Mouse (Mus musculus): ENCODE results near the gene Nrip1.

DNA sequence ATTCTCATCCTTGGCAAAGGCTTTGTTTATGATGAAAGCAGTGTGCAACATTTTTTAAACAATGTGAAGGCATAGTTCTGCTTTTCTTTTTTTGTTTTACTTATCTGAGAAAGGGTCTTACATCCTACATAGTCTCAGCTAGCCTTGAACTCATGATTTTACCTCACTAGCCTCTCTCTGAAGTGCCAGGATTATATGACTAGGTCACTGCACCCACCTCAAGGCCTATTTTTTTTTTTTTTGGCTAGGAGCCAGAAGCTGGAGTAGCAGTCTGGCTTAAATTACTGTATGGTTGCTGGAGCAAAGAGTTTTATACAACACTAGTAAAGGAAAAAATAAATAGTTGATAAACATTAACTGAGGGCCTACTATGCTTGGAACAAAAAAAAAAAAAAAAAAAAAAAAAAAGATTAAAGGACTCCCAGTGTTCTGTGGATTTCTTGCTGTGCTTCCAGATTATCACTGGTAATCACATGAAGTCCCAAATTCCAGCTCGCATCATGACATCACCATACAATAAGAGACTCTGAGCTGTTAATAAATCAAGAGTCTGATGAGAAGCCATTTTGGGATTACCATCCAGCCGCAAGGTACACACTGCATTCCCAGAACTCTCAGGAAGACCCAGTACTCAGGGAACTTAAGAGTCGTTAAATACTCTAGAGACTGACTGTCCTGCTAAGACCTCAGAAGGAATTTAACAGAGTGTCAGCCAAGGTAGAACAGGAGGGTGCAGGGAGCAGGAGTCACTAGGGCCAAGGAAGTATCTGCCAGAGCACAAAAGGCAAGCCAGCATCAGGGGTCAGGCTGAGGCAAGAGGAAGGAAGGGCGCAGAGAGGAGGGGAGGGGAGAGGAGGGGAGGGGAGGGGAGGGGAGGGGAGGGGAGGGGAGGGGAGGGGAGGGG, 49.0 kb downstream of the Nrip1 start:
- TF ChIP-seq POLR2A (IDR thresholded peaks at IDR 0.05; ENCODE audit: insufficient read depth, low read length) (no peak), CTCF (IDR thresholded peaks at IDR 0.05; ENCODE audit: low read depth, low read length) (no peak)
